Mouse (Mus musculus) liver, embryonic 16.5 days (tissue): Measurements from ENCODE around the gene Trp73. TPM values are rescaled to one million over a fixed set of nuclear protein-coding genes. Genes with fewer than 3 reads are reported as not detected.

Experiments used
- ATAC-seq: fragments of 200-750 bp; cut with Nextera tagmentation; 2 replicates; pipeline ENCODE4 v1.8.0; 2017; ENCODE audit warnings: low read depth, mild to moderate bottlenecking, moderate number of reproducible peaks, moderate library complexity
- H3K27ac ChIP-seq: fragments of 300-500 bp; sonication (generic); 2 replicates; pipeline ENCODE4 v1.5.1; 2014; ENCODE audit warnings: mild to moderate bottlenecking, low read length
- H3K27me3 ChIP-seq: fragments of 300-500 bp; sonication (generic); 2 replicates; pipeline ENCODE4 v1.6.1; 2014; ENCODE audit warnings: low read depth, low read length, mixed read lengths; ENCODE audit not compliant: control insufficient read depth, insufficient read depth
- H3K36me3 ChIP-seq: fragments of 300-500 bp; sonication (generic); 2 replicates; pipeline ENCODE4 v1.6.1; 2014; ENCODE audit warnings: mild to moderate bottlenecking; ENCODE audit not compliant: control insufficient read depth, insufficient read depth
- H3K4me1 ChIP-seq: fragments of 300-500 bp; sonication (generic); 2 replicates; pipeline ENCODE4 v1.6.1; 2014; ENCODE audit warnings: low read depth, low read length, mixed read lengths; ENCODE audit not compliant: control insufficient read depth
- H3K4me2 ChIP-seq: fragments of 300-500 bp; sonication (generic); 2 replicates; pipeline ENCODE4 v1.6.1; 2014; ENCODE audit warnings: low read depth, low read length, mixed read lengths
- H3K4me3 ChIP-seq: fragments of 300-500 bp; sonication (generic); 2 replicates; pipeline ENCODE4 v1.5.1; 2014; ENCODE audit warnings: low read depth, mild to moderate bottlenecking, low read length
- H3K9ac ChIP-seq: fragments of 300-500 bp; sonication (generic); 2 replicates; pipeline ENCODE4 v1.6.1; 2014; ENCODE audit warnings: low read depth, low read length
- H3K9me3 ChIP-seq: fragments of 300-500 bp; sonication (generic); replicated peaks from 2 replicates; pipeline ENCODE4 v1.6.1; 2016; ENCODE audit warnings: low read length; ENCODE audit not compliant: control insufficient read depth
- WGBS: fragments of 180-500 bp; shearing (Covaris S2); extraction: QIAGEN DNeasy Blood & Tissue Kit; methylation state at CpG from one replicate; pipeline ENCODE4 v1.1.7; 2014; ENCODE audit not compliant: insufficient replicate concordance; 5-methylcytosine and 5-hydroxymethylcytosine counted together
- polyA plus RNA-seq: library from polyadenylated mRNA; unstranded; fragments of >200 nt; fragmentation: Nextera tagmentation; extraction: Ambion mirVana; gene quantifications from 2 replicates; pipeline ENCODE4 v1.2.1, GENCODE M21; 2015

Gene Trp73
- 0.05 TPM in 1 of 2 replicates, not detected in the other for polyA plus RNA-seq

DNA sequence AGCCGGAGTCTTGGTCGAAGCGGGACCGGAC is at the start of gene Trp73:
Gene Trp73, minus strand, starts transcription at position 27 of the 31 bp plus-strand sequence.
- WGBS = 0% methylated on average over 4 of the region's 4 CpGs
- Histone ChIP-seq H3K36me3 (no peaks in the 10 kb centered on the region), H3K4me1 (peaks cover 24% of the 10 kb centered on the region), H3K4me3 (peak within 1 kb of the TSS; percentile 49), H3K9me3 (no peaks in the 10 kb centered on the region), H3K4me2 (peak within 1 kb of the TSS; percentile 59), H3K27ac (no peak within 1 kb of the TSS), H3K9ac (no peak within 1 kb of the TSS), H3K27me3 (peaks cover 65% of the 10 kb centered on the region)
- no peak for ATAC-seq

DNA sequence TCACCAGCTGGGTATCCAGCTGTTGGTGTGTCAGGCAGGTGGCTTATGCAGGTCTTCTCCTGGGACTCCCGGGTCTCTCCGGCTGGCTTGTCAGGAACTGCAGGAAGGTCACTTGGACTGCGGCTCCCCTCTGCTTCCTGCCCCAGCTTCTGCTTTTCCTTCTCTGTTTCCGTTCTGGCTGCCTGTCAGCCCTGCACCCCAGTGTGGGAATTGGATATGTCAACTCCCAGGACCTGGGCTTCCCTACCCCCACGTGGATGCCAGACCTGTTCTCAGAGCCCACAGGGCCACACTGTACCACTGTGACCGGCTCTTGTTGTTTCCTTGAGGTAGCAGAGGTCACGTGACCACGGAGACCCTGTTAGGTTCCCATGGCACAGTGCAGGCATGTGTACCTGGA is 48.9 kb upstream of the Trp73 start:
- Histone ChIP-seq H3K9me3 (no peaks in the 10 kb centered on the region), H3K27ac (no peak overlapping the region), H3K4me1 (no peaks in the 10 kb centered on the region), H3K27me3 (no peaks in the 10 kb centered on the region), H3K9ac (no peak overlapping the region), H3K4me2 (no peak overlapping the region), H3K4me3 (no peak overlapping the region), H3K36me3 (no peaks in the 10 kb centered on the region)
- no peak for ATAC-seq
- 11% methylated on average over 8 of the region's 8 CpGs for WGBS

DNA sequence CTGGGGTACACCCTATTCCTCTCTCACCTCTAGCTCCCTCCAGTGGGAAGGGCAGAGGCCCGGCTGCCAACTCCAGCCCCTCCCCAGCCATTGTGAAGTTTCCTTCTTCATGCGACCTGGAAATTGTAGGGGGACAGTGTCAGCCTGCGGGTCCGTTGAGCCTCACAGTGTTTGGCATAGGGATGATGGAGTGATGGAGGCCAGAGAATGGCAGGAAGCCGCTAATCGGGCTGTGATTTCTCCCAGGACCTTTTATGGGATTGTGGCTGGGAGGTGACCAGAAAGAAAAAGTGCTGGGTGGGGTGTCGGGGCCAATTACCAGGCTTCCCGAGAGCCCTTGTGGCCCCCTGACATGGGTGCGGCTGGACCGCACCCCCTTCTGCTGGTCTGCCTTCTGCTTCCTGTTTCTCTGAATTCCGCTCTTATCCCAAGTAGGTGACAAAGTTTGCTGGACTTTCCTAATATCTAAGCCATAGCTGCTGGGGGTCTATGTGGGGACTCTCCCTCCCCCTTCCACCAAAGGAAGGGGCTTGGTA is 46.1 kb upstream of the Trp73 start:
- H3K9me3 ChIP-seq = no peaks in the 10 kb centered on the region
- H3K36me3 ChIP-seq = no peaks in the 10 kb centered on the region
- 46% methylated on average over 11 of the region's 11 CpGs for WGBS
- no peaks in the 10 kb centered on the region for H3K4me1 ChIP-seq
- H3K4me3 ChIP-seq = no peak overlapping the region
- H3K27me3 ChIP-seq = no peaks in the 10 kb centered on the region
- ATAC-seq = no peak; the same call in 1 of the 2 replicates
- no peak overlapping the region for H3K4me2 ChIP-seq
- no peak overlapping the region for H3K9ac ChIP-seq
- H3K27ac ChIP-seq = no peak overlapping the region

DNA sequence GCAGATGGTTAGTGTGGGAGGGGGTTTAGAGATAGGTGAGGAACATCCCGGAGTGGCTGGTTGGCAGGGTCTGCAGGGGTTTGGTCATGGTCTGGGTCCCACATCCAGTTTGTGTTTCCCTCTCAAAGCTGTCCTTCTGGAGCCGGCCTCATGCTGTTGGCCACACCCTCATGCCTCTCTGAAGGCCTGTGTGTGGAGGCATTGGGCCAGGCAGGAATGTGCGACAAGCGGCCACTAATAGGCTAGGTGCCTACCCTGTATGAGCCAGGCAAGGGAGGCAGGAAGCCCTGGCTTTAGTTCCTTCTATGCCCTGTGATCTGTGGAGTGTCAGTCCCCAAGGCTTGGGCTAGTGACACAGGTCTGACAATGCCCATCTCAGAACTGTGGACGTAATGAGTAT is 45.0 kb upstream of the Trp73 start:
- no peak overlapping the region for H3K27ac ChIP-seq
- no peaks in the 10 kb centered on the region for H3K9me3 ChIP-seq
- WGBS = 67% methylated on average over 5 of the region's 5 CpGs
- no peak overlapping the region for H3K4me2 ChIP-seq
- no peak overlapping the region for H3K4me3 ChIP-seq
- H3K9ac ChIP-seq = no peak overlapping the region
- no peaks in the 10 kb centered on the region for H3K36me3 ChIP-seq
- H3K27me3 ChIP-seq = no peaks in the 10 kb centered on the region
- ATAC-seq = no peak
- H3K4me1 ChIP-seq = no peaks in the 10 kb centered on the region

DNA sequence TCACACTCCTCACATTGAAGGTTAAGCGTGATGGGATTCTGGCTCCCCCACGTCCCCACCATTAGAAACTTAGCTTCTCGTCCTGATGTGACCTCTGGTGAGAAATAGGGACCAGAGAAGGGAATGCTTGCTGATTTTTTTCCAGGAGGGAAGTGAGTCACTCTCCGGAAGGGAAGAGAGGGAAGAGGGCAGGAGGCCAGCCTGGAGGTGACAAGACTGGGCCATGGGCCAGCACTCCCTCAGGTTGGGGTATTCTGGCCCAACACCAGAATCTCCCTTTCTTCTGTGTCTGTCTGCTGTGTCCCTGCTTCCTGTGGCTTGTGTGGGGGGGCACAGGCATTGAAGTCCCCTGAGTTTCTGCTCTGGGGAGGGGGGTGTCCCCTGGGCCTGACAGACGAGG is 43.6 kb upstream of the Trp73 start:
- Histone ChIP-seq H3K9ac (no peak overlapping the region), H3K36me3 (no peaks in the 10 kb centered on the region), H3K4me1 (no peaks in the 10 kb centered on the region), H3K9me3 (no peaks in the 10 kb centered on the region), H3K4me2 (no peak overlapping the region), H3K27ac (no peak overlapping the region), H3K27me3 (no peaks in the 10 kb centered on the region), H3K4me3 (no peak overlapping the region)
- WGBS = 54% methylated on average over 5 of the region's 5 CpGs
- peak; percentile 23; the same call in 1 of the 2 replicates for ATAC-seq

DNA sequence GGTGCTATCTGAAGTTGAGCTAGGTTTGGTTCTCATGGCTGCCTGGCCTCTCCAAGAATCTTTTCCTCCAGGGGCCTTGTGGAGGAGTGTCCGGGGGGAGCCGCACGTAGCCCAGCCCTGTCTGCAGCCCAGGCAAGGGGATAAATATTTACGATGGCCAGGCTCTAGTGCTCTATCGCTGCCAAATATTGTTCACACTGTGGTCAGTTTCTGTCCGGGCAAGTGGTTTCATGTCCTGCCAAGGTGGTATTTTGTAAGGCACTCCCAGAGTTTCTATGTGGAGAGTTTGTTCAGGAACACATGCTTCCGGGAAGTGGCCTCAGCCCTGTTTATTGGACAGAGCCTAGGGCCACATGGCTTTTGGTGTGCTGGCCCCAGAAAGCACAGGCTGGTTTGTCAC is 41.0 kb upstream of the Trp73 start:
- Histone ChIP-seq H3K27me3 (no peaks in the 10 kb centered on the region), H3K4me3 (no peak overlapping the region), H3K9me3 (no peaks in the 10 kb centered on the region), H3K27ac (no peak overlapping the region), H3K4me1 (no peaks in the 10 kb centered on the region), H3K36me3 (no peaks in the 10 kb centered on the region), H3K9ac (no peak overlapping the region), H3K4me2 (no peak overlapping the region)
- no peak for ATAC-seq
- WGBS = 73% methylated on average over 7 of the region's 7 CpGs

DNA sequence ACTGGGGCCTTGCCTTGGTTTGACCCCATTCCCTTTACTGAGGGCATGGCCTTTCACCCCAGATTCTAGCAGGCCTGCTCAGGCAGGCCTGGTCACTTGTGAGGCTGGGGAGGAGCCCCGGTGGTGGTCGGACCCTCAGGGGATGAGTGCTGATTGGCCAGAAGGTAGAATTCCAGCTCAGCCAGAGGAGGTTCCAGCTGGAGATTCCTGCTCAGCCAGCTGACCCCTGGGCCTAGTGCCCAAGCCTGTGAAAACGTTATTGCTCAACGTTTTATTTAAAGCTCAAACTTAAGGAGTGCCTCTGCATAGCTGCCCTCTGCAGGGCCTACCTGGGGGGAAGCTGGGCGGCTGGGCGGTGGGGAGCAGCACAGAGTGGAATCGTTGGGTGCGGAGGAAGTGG is 37.2 kb upstream of the Trp73 start:
- peak; percentile 26; the same call in 1 of the 2 replicates for ATAC-seq

DNA sequence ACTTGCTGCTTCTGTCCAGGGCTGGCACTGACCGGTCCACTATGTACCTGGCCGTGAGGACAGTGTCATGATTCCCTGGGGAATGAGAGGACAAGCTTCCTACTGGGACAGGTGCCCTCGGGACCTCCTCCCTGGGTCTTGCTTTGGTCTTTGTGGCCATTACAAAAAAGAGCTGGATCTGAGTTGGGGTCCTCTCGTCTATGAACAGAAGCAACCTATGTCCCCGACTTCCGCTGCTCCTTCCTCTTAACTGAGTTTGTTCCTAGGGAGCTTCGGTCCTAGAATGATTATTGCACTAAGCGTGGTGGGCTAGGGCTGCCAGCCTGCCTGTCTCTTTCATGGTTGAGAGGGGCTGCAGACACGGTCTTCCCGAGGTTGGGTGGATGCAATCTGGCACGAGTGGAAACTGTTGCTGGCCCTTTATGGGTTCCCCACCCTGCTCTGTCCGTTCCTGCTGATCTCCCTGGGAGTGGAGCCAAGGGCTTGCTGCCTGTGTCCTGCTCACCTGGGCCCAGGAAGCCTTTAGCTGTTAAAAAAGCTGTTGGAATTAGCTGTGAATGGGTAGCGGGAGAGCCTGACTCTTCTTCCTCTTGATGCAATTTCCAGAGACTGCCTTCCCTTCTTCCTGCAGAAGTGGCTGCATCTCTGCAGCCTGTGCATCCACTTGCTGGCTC is 32.1 kb upstream of the Trp73 start:
- H3K36me3 ChIP-seq = no peaks in the 10 kb centered on the region
- H3K9ac ChIP-seq = no peak overlapping the region
- WGBS = 33% methylated on average over 13 of the region's 13 CpGs
- no peak overlapping the region for H3K27ac ChIP-seq
- no peak overlapping the region for H3K4me3 ChIP-seq
- H3K4me2 ChIP-seq = no peak overlapping the region
- H3K9me3 ChIP-seq = no peaks in the 10 kb centered on the region
- H3K27me3 ChIP-seq = peaks cover 56% of the 10 kb centered on the region
- no peaks in the 10 kb centered on the region for H3K4me1 ChIP-seq
- ATAC-seq = no peak

More for the DNA sequence above, 37.2 kb upstream of the Trp73 start:
- 49% methylated on average over 8 of the region's 8 CpGs for WGBS
- H3K27me3 ChIP-seq = peaks cover 14% of the 10 kb centered on the region
- H3K9ac ChIP-seq = no peak overlapping the region
- no peaks in the 10 kb centered on the region for H3K36me3 ChIP-seq
- no peak overlapping the region for H3K27ac ChIP-seq
- H3K9me3 ChIP-seq = no peaks in the 10 kb centered on the region
- no peaks in the 10 kb centered on the region for H3K4me1 ChIP-seq
- no peak overlapping the region for H3K4me2 ChIP-seq
- no peak overlapping the region for H3K4me3 ChIP-seq

DNA sequence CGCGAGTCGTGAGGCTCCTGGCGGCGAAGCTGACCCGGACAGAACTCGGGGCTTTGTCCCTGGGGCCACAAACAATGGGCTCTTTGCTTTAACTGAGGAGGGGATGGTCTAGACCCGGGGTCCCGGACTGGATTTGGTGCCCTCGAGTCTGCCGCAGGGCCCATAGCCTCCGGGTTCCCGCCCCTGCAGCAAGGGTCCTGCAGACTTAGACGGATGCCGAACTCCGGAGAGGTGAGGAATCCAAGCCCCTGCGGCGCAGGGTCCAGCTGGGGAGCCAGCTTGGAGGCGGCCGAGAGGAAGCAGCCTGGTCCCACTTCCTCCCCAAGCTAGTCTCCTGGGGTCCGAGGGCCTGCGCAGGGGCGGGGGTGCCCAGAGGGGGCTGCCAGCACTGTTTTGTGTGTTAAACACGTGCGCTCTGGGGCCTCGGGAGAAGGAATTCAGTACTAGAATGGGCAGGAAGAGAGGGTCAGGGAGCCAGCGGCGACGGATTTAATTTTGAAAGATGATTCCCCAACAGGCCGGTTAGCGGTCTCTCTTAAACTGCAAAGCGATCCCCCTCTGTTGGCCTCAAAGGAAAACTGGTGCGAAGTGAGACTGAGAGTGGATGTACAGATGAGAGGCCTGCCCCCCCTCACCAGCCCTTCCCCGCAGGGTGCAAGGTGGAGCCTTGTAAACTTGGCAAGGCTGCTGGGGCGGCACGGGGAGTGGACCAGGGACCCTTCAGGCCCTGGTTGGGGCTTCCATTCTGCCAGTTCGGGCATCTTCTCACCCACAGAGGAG is 31.3 kb upstream of the Trp73 start:
- Histone ChIP-seq H3K9me3 (no peaks in the 10 kb centered on the region), H3K27me3 (peaks cover 56% of the 10 kb centered on the region), H3K4me3 (peak overlapping the region; percentile 46; the same call in 1 of the 2 replicates), H3K4me1 (no peaks in the 10 kb centered on the region), H3K4me2 (peak overlapping the region; percentile 53; the same call in 1 of the 2 replicates), H3K9ac (no peak overlapping the region), H3K36me3 (no peaks in the 10 kb centered on the region), H3K27ac (no peak overlapping the region)
- no peak for ATAC-seq
- 2% methylated on average over 37 of the region's 37 CpGs for WGBS
